Mouse (Mus musculus) testis, adult 10 weeks (tissue): ENCODE measurements around the gene Apol7b. TPM values are rescaled to one million over a fixed set of nuclear protein-coding genes. Genes with fewer than 3 reads are reported as not detected.

Experiments
- polyA plus RNA-seq: library from polyadenylated mRNA; stranded (reverse); fragments of 350-450 nt; fragmentation: Illumina TruSeq; extraction: RNeasy Lipid Tissue Mini Kit (QIAGEN cat#74804); gene quantifications from one replicate; pipeline ENCODE4 v1.2.3, GENCODE M21; 2014; ENCODE audit warnings: low read depth, low replicate concordance

Gene Apol7b
- polyA plus RNA-seq = 17.6 TPM

DNA sequence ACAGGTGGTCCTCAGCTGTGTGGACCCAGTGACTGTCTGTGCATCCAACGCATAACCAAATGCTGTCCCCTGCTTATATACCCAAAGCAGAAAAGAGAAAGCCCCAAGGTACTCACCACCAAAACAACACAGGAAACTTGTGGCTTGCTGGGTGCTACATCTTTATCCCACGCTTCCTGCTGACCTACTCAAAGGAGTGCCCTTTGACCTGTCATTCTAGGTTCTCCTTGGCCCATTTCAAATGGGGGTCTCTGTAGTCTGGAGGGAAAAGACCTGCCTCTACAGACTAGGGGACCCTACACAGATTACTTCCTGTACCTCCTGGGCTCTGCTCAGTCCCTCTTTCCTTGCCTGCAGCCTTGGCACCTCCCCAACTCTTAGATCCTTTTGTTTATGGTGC, at the start of gene Apol7b:
Gene Apol7b, minus strand, starts transcription at position 101 of the 400 bp plus-strand sequence.

DNA sequence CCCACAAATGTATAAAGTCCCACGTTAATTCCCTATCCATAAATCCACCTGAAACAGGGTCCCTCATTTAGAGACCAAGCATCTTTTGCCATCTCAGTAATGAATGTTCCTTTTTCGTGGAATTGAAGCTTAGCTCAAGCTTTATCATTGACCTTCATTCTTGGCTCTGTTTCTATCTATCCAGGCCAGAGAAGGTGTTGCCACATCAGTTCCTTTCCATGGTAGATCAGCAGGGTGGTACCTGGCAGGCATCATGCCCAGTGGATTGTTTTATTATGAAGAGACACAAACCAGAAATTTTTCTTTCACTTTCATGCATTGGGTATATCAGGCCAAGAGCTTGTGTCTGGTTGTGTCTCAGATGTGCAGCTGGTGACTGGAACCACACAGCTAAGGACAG, 29.4 kb upstream of the Apol7b start, which contains the start of gene Apol10a:
Gene Apol10a, plus strand, starts transcription at position 355 of the 400 bp plus-strand sequence.

DNA sequence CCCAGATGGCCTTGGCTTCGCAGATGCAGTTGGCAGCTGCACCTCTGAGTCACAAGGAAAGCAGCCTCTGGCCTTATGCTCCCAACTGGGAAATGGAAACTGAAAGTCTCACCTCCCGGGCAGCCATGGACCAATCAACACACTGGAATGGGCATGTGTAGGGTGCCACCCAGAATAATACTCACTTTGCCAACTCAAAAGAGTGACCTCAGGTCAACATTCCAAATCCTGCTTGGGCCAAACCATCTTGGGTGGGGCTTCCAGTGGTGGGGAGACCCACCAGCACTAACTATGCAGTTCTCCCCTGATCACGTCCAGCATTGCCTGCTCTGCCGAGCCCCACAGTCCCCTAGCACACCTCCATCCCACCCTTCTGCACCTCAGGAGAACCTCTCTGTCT, 36.3 kb downstream of the Apol7b start, which contains the start of gene Apol9a:
Gene Apol9a, minus strand, starts transcription at position 101 of the 400 bp plus-strand sequence.

DNA sequence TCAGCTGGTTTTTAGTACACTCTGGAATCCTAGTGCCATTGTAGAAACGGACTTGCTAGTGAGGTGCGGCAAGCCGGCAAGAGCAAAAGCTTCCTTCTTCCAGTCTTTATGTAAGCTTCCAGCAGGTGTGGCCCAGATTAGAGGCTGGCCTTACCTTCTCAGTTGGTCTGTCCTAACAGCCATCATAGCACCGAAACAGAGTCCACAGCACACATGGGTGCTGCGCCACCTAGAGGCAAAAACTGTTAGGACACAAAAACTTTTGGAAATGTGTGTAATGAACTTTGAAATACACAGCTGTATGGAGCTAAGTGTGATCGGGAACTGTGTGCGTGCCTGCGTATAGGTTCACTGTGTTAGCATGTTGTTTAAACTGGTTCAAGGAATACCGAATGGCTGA, 48.3 kb downstream of the Apol7b start, which contains the start of gene Apol7a:
Gene Apol7a, minus strand, starts transcription at position 84 of the 400 bp plus-strand sequence.

Other genes starting within 250 kb of the Apol7b start
- gene Rbfox2, start 140.5 kb downstream of the Apol7b start, polyA plus RNA-seq = 11.8 TPM
- 0.28 TPM for gene Apol7a, start 48.4 kb downstream of the Apol7b start, polyA plus RNA-seq
- not detected for gene Apol9a, start 36.4 kb downstream of the Apol7b start, polyA plus RNA-seq
- 0.63 TPM for gene Apol10a, start 29.6 kb upstream of the Apol7b start, polyA plus RNA-seq
- 0.21 TPM for gene Apol11a, start 60.8 kb upstream of the Apol7b start, polyA plus RNA-seq
- 2.1 TPM for gene Apol7c, start 85.8 kb upstream of the Apol7b start, polyA plus RNA-seq
- 191 TPM for gene 1700025B11Rik, start 114.4 kb upstream of the Apol7b start, polyA plus RNA-seq
- gene Apol10b, start 148.6 kb upstream of the Apol7b start, polyA plus RNA-seq = 0.53 TPM
- gene Gm36245, start 151.8 kb upstream of the Apol7b start, polyA plus RNA-seq = not detected
- not detected for gene Apol11b, start 195.8 kb upstream of the Apol7b start, polyA plus RNA-seq